Mouse (Mus musculus) MEL (cell line): ENCODE data around the gene Rabggtb. TPM values are rescaled to one million over a fixed set of nuclear protein-coding genes. Genes with fewer than 3 reads are reported as not detected.

Source experiments
- DNase-seq: peaks from one replicate; pipeline ENCODE4 v3.0.0; 2011; ENCODE audit warnings: low read depth, low spot score
- H3K27ac ChIP-seq: 2 replicates; pipeline ENCODE4 v1.5.1; 2012; ENCODE audit warnings: low read depth, mild to moderate bottlenecking, control low read depth, low read length, moderate library complexity; ENCODE audit not compliant: control insufficient read depth
- H3K27me3 ChIP-seq, 2 experiments: fragments of 150-350 bp in 1 of 2; sonication (generic) in 1 of 2; 2 replicates each; pipeline ENCODE4 v1.6.1; 2012; ENCODE audit warnings: low read length in 2 of 2, mild to moderate bottlenecking in 2 of 2, improper control_type of control experiment in 1 of 2, moderate library complexity in 1 of 2; ENCODE audit not compliant: insufficient read depth in 2 of 2, control insufficient read depth in 1 of 2
- H3K36me3 ChIP-seq, 2 experiments: 2 replicates each; pipeline ENCODE4 v1.6.1; 2012 to 2014; ENCODE audit warnings: low read length in 2 of 2, improper control_type of control experiment in 1 of 2, inconsistent platforms in 1 of 2, mild to moderate bottlenecking in 1 of 2; ENCODE audit not compliant: insufficient read depth in 2 of 2, control insufficient read depth in 1 of 2
- H3K4me1 ChIP-seq, 2 experiments: fragments of 150-350 bp in 1 of 2; sonication (generic) in 1 of 2; 2 replicates each; pipeline ENCODE4 v1.6.1; 2012; ENCODE audit warnings: low read length in 2 of 2, improper control_type of control experiment in 1 of 2, mild to moderate bottlenecking in 1 of 2; ENCODE audit not compliant: insufficient read depth in 2 of 2, control insufficient read depth in 1 of 2
- H3K4me3 ChIP-seq, 2 experiments: fragments of 150-350 bp in 1 of 2; sonication (generic) in 1 of 2; 2 replicates each; pipeline ENCODE4 v1.5.1; 2012; ENCODE audit warnings: low read depth in 2 of 2, low read length in 2 of 2, mild to moderate bottlenecking in 2 of 2, moderate library complexity in 2 of 2, control low read depth in 1 of 2, improper control_type of control experiment in 1 of 2; ENCODE audit not compliant: control insufficient read depth in 1 of 2, insufficient read depth in 1 of 2
- H3K79me2 ChIP-seq: 2 replicates; pipeline ENCODE4 v1.6.1; 2012; ENCODE audit warnings: mild to moderate bottlenecking, low read length, moderate library complexity; ENCODE audit not compliant: control insufficient read depth, poor library complexity, insufficient read depth
- H3K9ac ChIP-seq: 2 replicates; pipeline ENCODE4 v1.6.1; 2012; ENCODE audit warnings: low read depth, mild to moderate bottlenecking, control low read depth, low read length, moderate library complexity; ENCODE audit not compliant: control insufficient read depth, poor library complexity, severe bottlenecking
- H3K9me3 ChIP-seq: fragments of 150-350 bp; sonication (generic); replicated peaks from 2 replicates; pipeline ENCODE4 v1.6.1; 2012; ENCODE audit warnings: mild to moderate bottlenecking, low read length, improper control_type of control experiment, moderate library complexity; ENCODE audit not compliant: insufficient read depth
- BHLHE40 ChIP-seq: IDR thresholded peaks from 2 replicates; pipeline ENCODE4 v1.6.1; 2012; ENCODE audit warnings: low read depth, mild to moderate bottlenecking, inconsistent platforms, low read length, improper control_type of control experiment, borderline replicate concordance
- CHD1 ChIP-seq: IDR thresholded peaks from 2 replicates; pipeline ENCODE4 v1.6.1; 2012; ENCODE audit warnings: low read depth, mild to moderate bottlenecking, inconsistent platforms, low read length, improper control_type of control experiment
- CHD2 ChIP-seq: IDR thresholded peaks from 2 replicates; pipeline ENCODE4 v1.6.1; 2011; ENCODE audit warnings: low read length, improper control_type of control experiment
- CTCF ChIP-seq, 3 experiments: IDR thresholded peaks in 2 of 3; conservative IDR thresholded peaks in 1 of 3; 2 replicates each; pipeline ENCODE4 v1.5.1; 2011 to 2012; ENCODE audit warnings: low read length in 3 of 3, low read depth in 2 of 3, mild to moderate bottlenecking in 2 of 3, improper control_type of control experiment in 1 of 3, inconsistent platforms in 1 of 3, mixed read lengths in 1 of 3, moderate library complexity in 1 of 3; ENCODE audit not compliant: control insufficient read depth in 1 of 3, insufficient read depth in 1 of 3, poor library complexity in 1 of 3, severe bottlenecking in 1 of 3
- E2F4 ChIP-seq: IDR thresholded peaks from 2 replicates; pipeline ENCODE4 v1.6.1; 2011; ENCODE audit warnings: low read depth, low read length, improper control_type of control experiment, borderline replicate concordance
- ELF1 ChIP-seq: IDR thresholded peaks from 2 replicates; pipeline ENCODE4 v1.6.1; 2014; ENCODE audit warnings: low read depth, mild to moderate bottlenecking, inconsistent platforms, low read length, improper control_type of control experiment, moderate library complexity
- EP300 ChIP-seq, 2 experiments: IDR thresholded peaks; 2 replicates each; pipeline ENCODE4 v1.6.1; 2011; ENCODE audit warnings: improper control_type of control experiment in 2 of 2, low read length in 2 of 2, low read depth in 1 of 2, mild to moderate bottlenecking in 1 of 2
- ETS1 ChIP-seq: IDR thresholded peaks from 2 replicates; pipeline ENCODE4 v1.6.1; 2012; ENCODE audit warnings: low read depth, mild to moderate bottlenecking, inconsistent platforms, low read length, improper control_type of control experiment, moderate library complexity
- GABPA ChIP-seq: IDR thresholded peaks from 2 replicates; pipeline ENCODE4 v1.6.1; 2012; ENCODE audit warnings: low read depth, mild to moderate bottlenecking, inconsistent platforms, low read length, improper control_type of control experiment, moderate library complexity
- GATA1 ChIP-seq: IDR thresholded peaks from 2 replicates; pipeline ENCODE4 v1.6.1; 2011; ENCODE audit warnings: low read depth, low read length, improper control_type of control experiment
- HCFC1 ChIP-seq: IDR thresholded peaks from 2 replicates; pipeline ENCODE4 v1.6.1; 2012; ENCODE audit warnings: low read depth, mild to moderate bottlenecking, inconsistent platforms, low read length, improper control_type of control experiment, moderate library complexity
- JUND ChIP-seq: IDR thresholded peaks from 2 replicates; pipeline ENCODE4 v1.6.1; 2011; ENCODE audit warnings: low read depth, mild to moderate bottlenecking, improper control_type of control experiment, low read length
- MAFK ChIP-seq: IDR thresholded peaks from 2 replicates; pipeline ENCODE4 v1.6.1; 2011; ENCODE audit warnings: low read depth, mild to moderate bottlenecking, low read length, improper control_type of control experiment, borderline replicate concordance
- MAX ChIP-seq: IDR thresholded peaks from 2 replicates; pipeline ENCODE4 v1.6.1; 2011; ENCODE audit warnings: low read length, improper control_type of control experiment
- MEF2A ChIP-seq: IDR thresholded peaks from 2 replicates; pipeline ENCODE4 v1.6.1; 2014; ENCODE audit warnings: low read depth, mild to moderate bottlenecking, inconsistent platforms, low read length, improper control_type of control experiment; ENCODE audit not compliant: poor library complexity, insufficient replicate concordance, severe bottlenecking; ENCODE audit errors: extremely low read depth
- MXI1 ChIP-seq: IDR thresholded peaks from 2 replicates; pipeline ENCODE4 v1.6.1; 2011; ENCODE audit warnings: mild to moderate bottlenecking, low read depth, low read length, improper control_type of control experiment
- MYB ChIP-seq: IDR thresholded peaks from 2 replicates; pipeline ENCODE4 v1.6.1; 2011; ENCODE audit warnings: mild to moderate bottlenecking, low read depth, low read length, improper control_type of control experiment
- MYC ChIP-seq: IDR thresholded peaks from 2 replicates; pipeline ENCODE4 v1.6.1; 2011; ENCODE audit warnings: low read depth, mild to moderate bottlenecking, low read length, improper control_type of control experiment, moderate library complexity
- NELFE ChIP-seq: IDR thresholded peaks from 2 replicates; pipeline ENCODE4 v1.6.1; 2011; ENCODE audit warnings: low read depth, low read length, improper control_type of control experiment
- NRF1 ChIP-seq: IDR thresholded peaks from 2 replicates; pipeline ENCODE4 v1.6.1; 2014; ENCODE audit warnings: low read depth, mild to moderate bottlenecking, inconsistent platforms, low read length, improper control_type of control experiment, moderate library complexity; ENCODE audit not compliant: poor library complexity, insufficient read depth, severe bottlenecking
- POLR2A ChIP-seq, 2 experiments: IDR thresholded peaks; 2 replicates each; pipeline ENCODE4 v1.6.1; 2011 to 2012; ENCODE audit warnings: low read length in 2 of 2, mild to moderate bottlenecking in 2 of 2, control low read depth in 1 of 2, improper control_type of control experiment in 1 of 2, low read depth in 1 of 2, moderate library complexity in 1 of 2; ENCODE audit not compliant: control insufficient read depth in 1 of 2, insufficient read depth in 1 of 2, poor library complexity in 1 of 2
- POLR2AphosphoS2 ChIP-seq: IDR thresholded peaks from 2 replicates; pipeline ENCODE4 v1.6.1; 2011; ENCODE audit warnings: low read length, improper control_type of control experiment
- POLR2AphosphoS5 ChIP-seq: IDR thresholded peaks from 2 replicates; pipeline ENCODE4 v1.6.1; 2012; ENCODE audit warnings: low read depth, borderline replicate concordance, mild to moderate bottlenecking, inconsistent platforms, low read length, moderate library complexity, mixed read lengths
- RAD21 ChIP-seq: IDR thresholded peaks from 2 replicates; pipeline ENCODE4 v1.6.1; 2011; ENCODE audit warnings: mild to moderate bottlenecking, low read depth, low read length, improper control_type of control experiment
- RCOR1 ChIP-seq: IDR thresholded peaks from 2 replicates; pipeline ENCODE4 v1.6.1; 2012; ENCODE audit warnings: low read depth, mild to moderate bottlenecking, inconsistent platforms, low read length, improper control_type of control experiment
- TBP ChIP-seq: IDR thresholded peaks from 2 replicates; pipeline ENCODE4 v1.8.0; 2011; ENCODE audit warnings: low read depth, low read length, improper control_type of control experiment
- TCF12 ChIP-seq: IDR thresholded peaks from 2 replicates; pipeline ENCODE4 v1.6.1; 2014; ENCODE audit warnings: low read depth, mild to moderate bottlenecking, inconsistent platforms, low read length, improper control_type of control experiment, moderate library complexity
- UBTF ChIP-seq: IDR thresholded peaks from 2 replicates; pipeline ENCODE4 v1.6.1; 2012; ENCODE audit warnings: low read depth, mild to moderate bottlenecking, inconsistent platforms, low read length, improper control_type of control experiment, moderate library complexity, borderline replicate concordance; ENCODE audit not compliant: insufficient read depth
- USF1 ChIP-seq: IDR thresholded peaks from 2 replicates; pipeline ENCODE4 v1.6.1; 2014; ENCODE audit warnings: low read depth, mild to moderate bottlenecking, inconsistent platforms, low read length, improper control_type of control experiment, moderate library complexity
- USF2 ChIP-seq, 2 experiments: IDR thresholded peaks; 2 replicates each; pipeline ENCODE4 v1.6.1; 2011 to 2012; ENCODE audit warnings: improper control_type of control experiment in 2 of 2, low read length in 2 of 2, borderline replicate concordance in 1 of 2, inconsistent platforms in 1 of 2, low read depth in 1 of 2, mild to moderate bottlenecking in 1 of 2; ENCODE audit not compliant: insufficient read depth in 1 of 2
- ZC3H11A ChIP-seq: IDR thresholded peaks from 2 replicates; pipeline ENCODE4 v1.6.1; 2012; ENCODE audit warnings: low read depth, mild to moderate bottlenecking, inconsistent platforms, low read length, improper control_type of control experiment
- ZKSCAN1 ChIP-seq: IDR thresholded peaks from 2 replicates; pipeline ENCODE4 v1.6.1; 2012; ENCODE audit warnings: low read depth, mild to moderate bottlenecking, inconsistent platforms, low read length, improper control_type of control experiment, moderate library complexity
- ZMIZ1 ChIP-seq: IDR thresholded peaks from 2 replicates; pipeline ENCODE4 v1.6.1; 2012; ENCODE audit warnings: low read depth, mild to moderate bottlenecking, inconsistent platforms, low read length, improper control_type of control experiment, moderate library complexity
- ZNF384 ChIP-seq: IDR thresholded peaks from 2 replicates; pipeline ENCODE4 v1.6.1; 2012; ENCODE audit warnings: low read depth, mild to moderate bottlenecking, inconsistent platforms, low read length, improper control_type of control experiment
- polyA plus RNA-seq, 2 experiments: library from polyadenylated mRNA; stranded (reverse) in 1 of 2; unstranded in 1 of 2; fragments of >175 nt in 1 of 2; fragments of >200 nt in 1 of 2; gene quantifications; 2 replicates each; pipeline versions ENCODE4 v1.2.1 to v1.2.4; 2012; ENCODE audit warnings: low replicate concordance in 2 of 2, low read depth in 1 of 2; ENCODE audit not compliant: insufficient read length in 2 of 2, insufficient read depth in 1 of 2, missing spikeins in 1 of 2
- total RNA-seq: library from RNA; depleted of rRNA; stranded (reverse); fragments of 300-350 nt; gene quantifications from 2 replicates; pipeline ENCODE4 v1.2.3, GENCODE M21; 2012; rRNA removed

Gene Rabggtb
- total RNA-seq, result 164 and 175 TPM in 2 replicates
- 100 to 1,000 TPM in 1 of 2 experiments, not detected in 1; 146 TPM for polyA plus RNA-seq

- Histone ChIP-seq H3K79me2 (peaks cover 51% of the 10 kb centered on the region), H3K9me3 (no peaks in the 10 kb centered on the region), H3K27me3 (no peaks in the 10 kb centered on the region), H3K4me1 (peaks cover 10 to 19% of the 10 kb centered on the region in 2 experiments), H3K4me3 (peak within 1 kb of the TSS; percentile 68 to 88), H3K36me3 (peaks cover 32 to 44% of the 10 kb centered on the region in 2 experiments), H3K9ac (peak within 1 kb of the TSS; percentile 96), H3K27ac (peak within 1 kb of the TSS; percentile 99)
- DNase-seq, result peak; percentile 97
- no peak for TF ChIP-seq GATA1
- TF ChIP-seq ELF1, result no peak
- TF ChIP-seq ZC3H11A, result no peak
- peak; percentile 89; the same call in 1 of the 2 replicates for TF ChIP-seq UBTF
- TF ChIP-seq POLR2AphosphoS2, result no peak
- no peak for TF ChIP-seq ZKSCAN1
- TF ChIP-seq USF1, result no peak
- TF ChIP-seq JUND, result no peak
- TF ChIP-seq E2F4, result no peak
- TF ChIP-seq ZMIZ1, result no peak
- no peak for TF ChIP-seq USF2 (IDR thresholded peaks at IDR 0.05; ENCODE audit: borderline replicate concordance in 1 of 2, insufficient read depth in 1 of 2, low read depth in 1 of 2, low read length in 2 of 2)
- TF ChIP-seq TBP, result peak; percentile 95
- 0 out of 6 replicates have a peak, but pooled peaks of 1 of the 3 experiments have one; percentile 4 for TF ChIP-seq CTCF (IDR thresholded peaks at IDR 0.05 in 2 of 3, conservative IDR thresholded peaks at IDR 0.05 in 1 of 3; ENCODE audit: control insufficient read depth in 1 of 3, insufficient read depth in 1 of 3, low read depth in 2 of 3, low read length in 3 of 3, poor library complexity in 1 of 3, severe bottlenecking in 1 of 3)
- peak; percentile 57 for TF ChIP-seq POLR2AphosphoS5
- TF ChIP-seq MYC, result no peak
- TF ChIP-seq TCF12, result no peak
- no peak for TF ChIP-seq BHLHE40
- no peak for TF ChIP-seq HCFC1
- no peak for TF ChIP-seq CHD1
- no peak for TF ChIP-seq EP300 (IDR thresholded peaks at IDR 0.05; ENCODE audit: low read depth in 1 of 2, low read length in 2 of 2)
- TF ChIP-seq POLR2A (IDR thresholded peaks at IDR 0.05; ENCODE audit: control insufficient read depth in 1 of 2, insufficient read depth in 1 of 2, low read depth in 1 of 2, low read length in 2 of 2, poor library complexity in 1 of 2), result peak; percentile 96 to 97
- TF ChIP-seq GABPA, result no peak
- no peak for TF ChIP-seq MYB
- TF ChIP-seq RAD21, result no peak
- TF ChIP-seq MXI1, result no peak
- TF ChIP-seq MEF2A, result no peak
- no peak for TF ChIP-seq ZNF384
- no peak for TF ChIP-seq MAFK
- no peak for TF ChIP-seq NELFE
- TF ChIP-seq CHD2, result no peak
- no peak for TF ChIP-seq NRF1
- TF ChIP-seq RCOR1, result no peak
- TF ChIP-seq MAX, result no peak
- no peak for TF ChIP-seq ETS1
Observed at GRCm38 (mm10) chr3:153912546-153913509, at the start of gene Rabggtb. TSS of gene Rabggtb (minus strand) at chr3:153913009.
